Mouse (Mus musculus): Measurements from ENCODE around the gene Itpripl1. TPM values are rescaled to one million over a fixed set of nuclear protein-coding genes. Genes with fewer than 3 reads are reported as not detected.
"Not testable (repeated sequence)": the region's sequence is repeated elsewhere in the genome, so short reads cannot be mapped to it uniquely, and the experiment has no call there.

The Itpripl1 gene
- polyA plus RNA-seq (2015; fragmentation: Nextera tagmentation; extraction: Ambion mirVana), result 11.0 and 12.4 TPM in 2 replicates

GRCm38 (mm10) chr2:127143158-127144063 is at the start of gene Itpripl1:
Gene Itpripl1, minus strand, starts transcription at chr2:127143442.
- Histone ChIP-seq H3K4me3 (ENCODE audit: low read length) (peak within 1 kb of the TSS; percentile 55), H3K27ac (ENCODE audit: low read depth, low read length) (no peak within 1 kb of the TSS), H3K36me3 (ENCODE audit: control insufficient read depth, insufficient read depth, low read length) (no peaks in the 10 kb centered on the region), H3K4me1 (ENCODE audit: control insufficient read depth, insufficient read depth, low read depth, low read length) (peaks cover 4% of the 10 kb centered on the region), H3K9ac (ENCODE audit: low read depth, low read length) (peak within 1 kb of the TSS; percentile 74), H3K27me3 (replicated peaks; ENCODE audit: control insufficient read depth, insufficient read depth, low read length) (no peaks in the 10 kb centered on the region), H3K9me3 (ENCODE audit: control insufficient read depth, low read length) (no peaks in the 10 kb centered on the region), H3K4me2 (ENCODE audit: low read length) (peak within 1 kb of the TSS; percentile 81)
- 4% methylated on average over 31 of the region's 31 CpGs for WGBS
- ATAC-seq, result peak; percentile 90

GRCm38 (mm10) chr2:127189574-127189973 is 46.3 kb upstream of the Itpripl1 start:
- H3K36me3 ChIP-seq (ENCODE audit: control insufficient read depth, insufficient read depth, low read length), result no peaks in the 10 kb centered on the region
- H3K4me3 ChIP-seq (ENCODE audit: low read length), result no peak overlapping the region
- ATAC-seq, result no peak
- no peak overlapping the region for H3K27ac ChIP-seq (ENCODE audit: low read depth, low read length)
- H3K9ac ChIP-seq (ENCODE audit: low read depth, low read length), result no peak overlapping the region
- H3K27me3 ChIP-seq (replicated peaks; ENCODE audit: control insufficient read depth, insufficient read depth, low read length), result no peaks in the 10 kb centered on the region
- no peaks in the 10 kb centered on the region for H3K4me1 ChIP-seq (ENCODE audit: control insufficient read depth, insufficient read depth, low read depth, low read length)
- no peak overlapping the region for H3K4me2 ChIP-seq (ENCODE audit: low read length)
- no peaks in the 10 kb centered on the region for H3K9me3 ChIP-seq (ENCODE audit: control insufficient read depth, low read length)

GRCm38 (mm10) chr2:127182598-127183381 is 39.5 kb upstream of the Itpripl1 start:
- Histone ChIP-seq H3K27me3 (replicated peaks; ENCODE audit: control insufficient read depth, insufficient read depth, low read length) (no peaks in the 10 kb centered on the region; the same call in none of the 2 replicates), H3K4me2 (ENCODE audit: low read length) (peak overlapping the region; percentile 74), H3K9ac (ENCODE audit: low read depth, low read length) (peak overlapping the region; percentile 78), H3K9me3 (ENCODE audit: control insufficient read depth, low read length) (no peaks in the 10 kb centered on the region), H3K4me3 (ENCODE audit: low read length) (peak overlapping the region; percentile 59), H3K36me3 (ENCODE audit: control insufficient read depth, insufficient read depth, low read length) (no peaks in the 10 kb centered on the region), H3K4me1 (ENCODE audit: control insufficient read depth, insufficient read depth, low read depth, low read length) (no peaks in the 10 kb centered on the region), H3K27ac (ENCODE audit: low read depth, low read length) (peak overlapping the region; percentile 84)
- 2% methylated on average over 17 of the region's 17 CpGs for WGBS
- peak; percentile 100 for ATAC-seq

DNA sequence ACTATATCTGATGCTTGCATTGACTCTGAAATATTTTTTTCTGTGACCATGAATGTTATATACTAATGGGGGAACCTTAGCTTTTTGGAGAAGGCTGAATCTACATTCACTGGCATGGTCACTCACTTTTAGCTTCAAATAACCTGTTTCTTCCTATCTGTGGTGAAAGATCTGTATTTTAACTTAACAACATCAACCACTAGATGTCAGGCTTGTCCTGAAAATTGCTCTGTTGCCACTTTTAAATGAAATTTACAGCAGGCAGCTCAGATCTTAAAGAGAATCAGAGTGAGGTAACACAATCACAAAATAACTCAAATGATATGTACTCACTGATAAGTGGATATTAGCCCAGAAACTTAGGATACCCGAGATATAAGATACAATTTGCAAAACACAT is 23.0 kb upstream of the Itpripl1 start:
- H3K27ac ChIP-seq (ENCODE audit: low read depth, low read length); H3K4me1 ChIP-seq (ENCODE audit: control insufficient read depth, insufficient read depth, low read depth, low read length); H3K4me3 ChIP-seq (ENCODE audit: low read length); H3K4me2 ChIP-seq (ENCODE audit: low read length); ATAC-seq; H3K9ac ChIP-seq (ENCODE audit: low read depth, low read length); H3K27me3 ChIP-seq (replicated peaks; ENCODE audit: control insufficient read depth, insufficient read depth, low read length); H3K9me3 ChIP-seq (ENCODE audit: control insufficient read depth, low read length); H3K36me3 ChIP-seq (ENCODE audit: control insufficient read depth, insufficient read depth, low read length): not testable (repeated sequence)
- WGBS, result 9% methylated on average over 1 of the region's 1 CpGs

DNA sequence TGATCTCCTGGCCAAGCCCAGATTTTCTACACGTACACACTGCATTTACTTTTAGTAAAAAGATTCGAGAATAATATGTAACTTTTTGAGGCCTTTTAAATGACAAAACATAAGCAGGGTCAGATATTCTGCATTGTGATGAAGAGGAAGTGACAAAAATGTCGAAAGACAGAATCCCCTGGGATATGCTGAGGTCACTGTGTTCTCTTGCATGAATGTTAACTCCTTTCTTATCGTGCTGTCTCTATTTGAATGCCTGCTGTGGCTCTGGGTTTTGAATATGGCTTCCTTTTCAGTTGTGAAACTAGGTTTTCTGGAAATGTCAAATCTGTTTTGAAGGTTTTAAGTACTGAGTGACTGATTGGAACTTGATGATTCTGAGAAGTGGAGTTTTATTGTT is 22.4 kb upstream of the Itpripl1 start:
- no peak for ATAC-seq
- no peak overlapping the region for H3K9ac ChIP-seq (ENCODE audit: low read depth, low read length)
- H3K27me3 ChIP-seq (replicated peaks; ENCODE audit: control insufficient read depth, insufficient read depth, low read length), result no peaks in the 10 kb centered on the region
- H3K4me3 ChIP-seq (ENCODE audit: low read length), result no peak overlapping the region
- no peaks in the 10 kb centered on the region for H3K36me3 ChIP-seq (ENCODE audit: control insufficient read depth, insufficient read depth, low read length)
- no peaks in the 10 kb centered on the region for H3K9me3 ChIP-seq (ENCODE audit: control insufficient read depth, low read length)
- WGBS, result 61% methylated on average over 4 of the region's 4 CpGs
- H3K4me1 ChIP-seq (ENCODE audit: control insufficient read depth, insufficient read depth, low read depth, low read length), result no peaks in the 10 kb centered on the region
- no peak overlapping the region for H3K27ac ChIP-seq (ENCODE audit: low read depth, low read length)
- H3K4me2 ChIP-seq (ENCODE audit: low read length), result no peak overlapping the region

DNA sequence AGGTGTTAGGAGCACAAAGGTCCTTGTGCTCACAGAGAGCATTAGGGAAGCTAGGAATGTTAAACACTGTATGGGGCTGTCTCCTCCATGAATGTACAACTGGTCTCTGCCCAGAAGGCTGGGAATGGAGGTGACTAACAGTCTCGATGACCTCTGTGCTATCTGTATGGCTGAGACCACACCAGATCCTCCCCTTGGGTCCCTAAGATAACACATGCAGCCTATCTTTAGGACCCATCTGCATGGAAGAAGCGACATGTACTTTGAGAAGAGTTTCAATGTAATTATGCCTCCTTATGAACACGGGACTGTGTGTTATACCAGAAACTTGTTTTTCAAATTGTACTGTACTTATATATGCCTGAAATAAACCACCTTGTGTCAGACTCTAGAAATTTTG is 2.5 kb upstream of the Itpripl1 start:
- H3K4me3 ChIP-seq (ENCODE audit: low read length), result no peak overlapping the region
- H3K9ac ChIP-seq (ENCODE audit: low read depth, low read length), result no peak overlapping the region
- peaks cover 4% of the 10 kb centered on the region for H3K4me1 ChIP-seq (ENCODE audit: control insufficient read depth, insufficient read depth, low read depth, low read length)
- no peak overlapping the region for H3K27ac ChIP-seq (ENCODE audit: low read depth, low read length)
- H3K36me3 ChIP-seq (ENCODE audit: control insufficient read depth, insufficient read depth, low read length), result no peaks in the 10 kb centered on the region
- 92% methylated on average over 3 of the region's 3 CpGs for WGBS
- no peaks in the 10 kb centered on the region for H3K9me3 ChIP-seq (ENCODE audit: control insufficient read depth, low read length)
- no peaks in the 10 kb centered on the region for H3K27me3 ChIP-seq (replicated peaks; ENCODE audit: control insufficient read depth, insufficient read depth, low read length)
- no peak overlapping the region for H3K4me2 ChIP-seq (ENCODE audit: low read length)
- no peak for ATAC-seq

- Histone ChIP-seq H3K27me3 (replicated peaks; ENCODE audit: control insufficient read depth, insufficient read depth, low read length) (no peaks in the 10 kb centered on the region), H3K36me3 (ENCODE audit: control insufficient read depth, insufficient read depth, low read length) (no peaks in the 10 kb centered on the region), H3K27ac (ENCODE audit: low read depth, low read length) (no peak overlapping the region), H3K4me2 (ENCODE audit: low read length) (peak overlapping the region; percentile 81), H3K4me1 (ENCODE audit: control insufficient read depth, insufficient read depth, low read depth, low read length) (peaks cover 4% of the 10 kb centered on the region), H3K9me3 (ENCODE audit: control insufficient read depth, low read length) (no peaks in the 10 kb centered on the region), H3K9ac (ENCODE audit: low read depth, low read length) (peak overlapping the region; percentile 74), H3K4me3 (ENCODE audit: low read length) (peak overlapping the region; percentile 55)
- no peak; the same call in 1 of the 2 replicates for ATAC-seq
- 10% methylated on average over 6 of the region's 6 CpGs for WGBS
Observed at GRCm38 (mm10) chr2:127142577-127143157, 575 bp downstream of the Itpripl1 start.

DNA sequence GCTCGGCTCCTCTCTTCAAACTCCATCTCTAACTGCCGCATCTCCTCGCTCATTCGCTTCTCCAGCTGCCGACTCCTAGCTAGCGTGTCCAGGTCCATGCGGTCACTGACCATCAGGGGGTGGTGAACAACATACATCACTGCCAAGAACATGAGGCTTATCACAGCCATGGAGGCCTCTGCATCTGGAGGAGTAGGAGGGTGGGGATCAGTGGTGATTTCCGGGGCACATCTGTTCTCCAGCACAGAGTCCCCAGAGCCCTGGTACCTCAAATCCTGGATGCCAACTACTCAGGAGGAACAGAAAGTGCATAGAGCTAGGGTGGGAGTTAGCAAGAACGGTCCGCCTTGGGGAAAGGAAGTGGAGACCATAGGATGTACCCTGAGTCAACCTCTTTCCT is 1.2 kb downstream of the Itpripl1 start:
- Histone ChIP-seq H3K4me1 (ENCODE audit: control insufficient read depth, insufficient read depth, low read depth, low read length) (peaks cover 4% of the 10 kb centered on the region), H3K9ac (ENCODE audit: low read depth, low read length) (no peak overlapping the region), H3K27ac (ENCODE audit: low read depth, low read length) (no peak overlapping the region), H3K4me2 (ENCODE audit: low read length) (peak overlapping the region; percentile 81), H3K4me3 (ENCODE audit: low read length) (no peak overlapping the region), H3K27me3 (replicated peaks; ENCODE audit: control insufficient read depth, insufficient read depth, low read length) (no peaks in the 10 kb centered on the region), H3K9me3 (ENCODE audit: control insufficient read depth, low read length) (no peaks in the 10 kb centered on the region), H3K36me3 (ENCODE audit: control insufficient read depth, insufficient read depth, low read length) (no peaks in the 10 kb centered on the region)
- 80% methylated on average over 10 of the region's 10 CpGs for WGBS
- ATAC-seq, result no peak

- 98% methylated on average over 7 of the region's 7 CpGs for WGBS
- ATAC-seq, result no peak
Observed at GRCm38 (mm10) chr2:127140011-127140410, 3.2 kb downstream of the Itpripl1 start.

More at GRCm38 (mm10) chr2:127140011-127140410, 3.2 kb downstream of the Itpripl1 start:
- Histone ChIP-seq H3K4me3 (ENCODE audit: low read length) (no peak overlapping the region), H3K36me3 (ENCODE audit: control insufficient read depth, insufficient read depth, low read length) (no peaks in the 10 kb centered on the region), H3K9me3 (ENCODE audit: control insufficient read depth, low read length) (no peaks in the 10 kb centered on the region), H3K9ac (ENCODE audit: low read depth, low read length) (no peak overlapping the region), H3K27me3 (replicated peaks; ENCODE audit: control insufficient read depth, insufficient read depth, low read length) (no peaks in the 10 kb centered on the region), H3K4me2 (ENCODE audit: low read length) (no peak overlapping the region), H3K27ac (ENCODE audit: low read depth, low read length) (no peak overlapping the region), H3K4me1 (ENCODE audit: control insufficient read depth, insufficient read depth, low read depth, low read length) (peaks cover 4% of the 10 kb centered on the region)

Data from hindbrain, embryonic 16.5 days (tissue).